Mouse (Mus musculus) kidney, adult 2 months (tissue): ENCODE data around the gene Clec4a2. TPM values are rescaled to one million over a fixed set of nuclear protein-coding genes. Genes with fewer than 3 reads are reported as not detected.
A peak's percentile ranks its signal among the peaks of the same experiment; 100 is the strongest.
"Not testable (repeated sequence)": the region's sequence is repeated elsewhere in the genome, so short reads cannot be mapped to it uniquely, and the experiment has no call there.

Experiments
- DNase-seq: peaks from one replicate; pipeline ENCODE4 v3.0.0; 2021
- H3K27ac ChIP-seq: fragments of 200-500 bp; 2 replicates; pipeline ENCODE4 v1.5.1; 2012; ENCODE audit warnings: low read depth, low read length, control low read depth, inconsistent platforms; ENCODE audit not compliant: insufficient read depth
- H3K27me3 ChIP-seq: fragments of 200-500 bp; replicated peaks from 2 replicates; pipeline ENCODE4 v1.6.1; 2012; ENCODE audit warnings: mild to moderate bottlenecking, moderate library complexity, low read length, inconsistent platforms; ENCODE audit not compliant: control insufficient read depth, insufficient read depth
- H3K36me3 ChIP-seq: fragments of 200-500 bp; 2 replicates; pipeline ENCODE4 v1.6.1; 2012; ENCODE audit warnings: mild to moderate bottlenecking, moderate library complexity, low read length, inconsistent platforms; ENCODE audit not compliant: control insufficient read depth, insufficient read depth
- H3K4me1 ChIP-seq: fragments of 200-500 bp; 2 replicates; pipeline ENCODE4 v1.6.1; 2011; ENCODE audit warnings: low read length; ENCODE audit not compliant: control insufficient read depth, insufficient read depth
- H3K4me3 ChIP-seq: fragments of 200-500 bp; 2 replicates; pipeline ENCODE4 v1.5.1; 2011; ENCODE audit warnings: mild to moderate bottlenecking, low read depth, low read length, control low read depth; ENCODE audit not compliant: insufficient read depth
- CTCF ChIP-seq: fragments of 200-500 bp; conservative IDR thresholded peaks from 2 replicates; pipeline ENCODE4 v1.5.1; 2011; ENCODE audit warnings: low read depth, mild to moderate bottlenecking, control low read depth, low read length, moderate library complexity, mixed read lengths; ENCODE audit not compliant: insufficient read depth, insufficient read length
- POLR2A ChIP-seq: fragments of 200-500 bp; IDR thresholded peaks from one replicate; pipeline ENCODE4 v1.6.1; 2011; ENCODE audit warnings: low read depth, low read length, control low read depth
- WGBS: fragments of 180-500 bp; shearing (Covaris S2); methylation state at CpG from one replicate; pipeline ENCODE4 v1.1.7; 2018; 5-methylcytosine and 5-hydroxymethylcytosine counted together
- polyA plus RNA-seq: library from polyadenylated mRNA; depleted of rRNA; stranded (reverse); fragments of >200 nt; gene quantifications from 2 replicates; pipeline ENCODE4 v1.2.3, GENCODE M21; 2012; rRNA removed

Clec4a2 gene
- polyA plus RNA-seq, result 0.58 and 2.0 TPM in 2 replicates

DNA sequence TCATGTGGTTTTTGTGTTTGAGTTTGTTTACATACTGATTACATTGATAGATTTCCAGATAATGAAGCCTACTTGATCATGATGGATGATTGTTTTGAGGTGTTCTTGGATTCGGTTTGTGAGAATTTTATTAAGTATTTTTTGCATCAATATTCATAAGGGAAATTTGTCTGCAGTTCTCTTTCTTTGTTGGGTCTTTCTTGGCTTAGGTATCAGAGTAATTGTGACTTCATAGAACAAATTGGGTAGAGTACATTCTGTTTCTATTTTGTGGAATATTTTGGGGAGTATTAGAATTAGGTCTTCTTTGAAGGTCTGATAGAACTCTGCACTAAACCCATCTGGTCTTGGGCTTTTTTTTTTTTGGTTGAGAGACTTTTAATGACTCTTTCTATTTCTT lies at the start of gene Clec4a2:
Gene Clec4a2 (plus strand): TSS at position 301 of the 400 bp plus-strand sequence.
- H3K4me3 ChIP-seq, DNase-seq, H3K27ac ChIP-seq, H3K4me1 ChIP-seq, H3K27me3 ChIP-seq, H3K36me3 ChIP-seq: not testable (repeated sequence)
- 74% methylated on average over 1 of the region's 1 CpGs for WGBS

DNA sequence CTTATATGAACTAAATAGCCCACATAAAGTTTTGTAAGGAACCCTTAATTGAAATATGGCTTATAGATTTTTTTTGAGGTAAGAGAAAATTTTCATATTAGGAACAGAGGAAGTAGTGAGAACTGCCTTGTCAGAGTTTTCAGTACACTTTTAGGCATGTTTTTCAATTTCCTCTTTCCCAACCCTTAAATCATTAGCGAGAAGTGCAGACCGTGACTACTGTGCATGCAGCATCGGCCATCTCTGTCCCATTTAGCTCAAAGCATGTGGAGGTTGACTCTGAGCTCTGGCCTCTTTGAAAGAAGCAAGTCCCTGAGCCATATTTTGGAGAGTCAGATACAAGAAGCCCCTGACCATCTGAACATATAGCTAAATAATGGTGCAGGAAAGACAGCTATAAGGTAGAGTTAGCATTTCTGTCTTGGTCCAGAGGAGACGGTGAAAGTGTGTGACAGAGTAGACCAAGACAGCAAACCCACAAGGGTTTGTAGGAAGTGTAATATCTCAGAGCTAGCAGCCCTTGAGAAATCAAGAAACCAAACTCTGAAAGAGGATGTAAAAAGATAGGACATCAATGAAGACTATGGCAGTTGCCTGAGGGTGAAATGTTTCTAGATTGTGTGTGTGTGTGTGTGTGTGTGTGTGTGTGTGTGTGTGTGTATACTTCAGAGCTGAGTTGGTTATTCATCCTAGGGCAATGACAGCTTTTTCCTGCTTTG lies 10.9 kb upstream of the Clec4a2 start:
- 82% methylated on average over 4 of the region's 4 CpGs for WGBS
- Histone ChIP-seq H3K27ac (no peak overlapping the region), H3K4me1 (no peaks in the 10 kb centered on the region), H3K4me3 (no peak overlapping the region), H3K36me3 (no peaks in the 10 kb centered on the region), H3K27me3 (no peaks in the 10 kb centered on the region)
- TF ChIP-seq CTCF (no peak), POLR2A (no peak)
- DNase-seq, result no peak

GRCm38 (mm10) chr6:123123195-123123594 lies 17.0 kb downstream of the Clec4a2 start:
- H3K4me1 ChIP-seq, result no peaks in the 10 kb centered on the region
- WGBS, result 64% methylated on average over 3 of the region's 3 CpGs
- peak; percentile 10 for DNase-seq

GRCm38 (mm10) chr6:123127173-123127572 lies 20.9 kb downstream of the Clec4a2 start:
- no peaks in the 10 kb centered on the region for H3K4me1 ChIP-seq
- WGBS, result 61% methylated on average over 1 of the region's 1 CpGs
- H3K4me3 ChIP-seq, result no peak overlapping the region
- DNase-seq, result no peak
- no peak for TF ChIP-seq POLR2A
- no peak for TF ChIP-seq CTCF
- no peaks in the 10 kb centered on the region for H3K36me3 ChIP-seq
- no peaks in the 10 kb centered on the region for H3K27me3 ChIP-seq
- H3K27ac ChIP-seq, result no peak overlapping the region

More at GRCm38 (mm10) chr6:123123195-123123594, 17.0 kb downstream of the Clec4a2 start:
- H3K27me3 ChIP-seq, result no peaks in the 10 kb centered on the region
- no peak overlapping the region for H3K4me3 ChIP-seq
- no peak overlapping the region for H3K27ac ChIP-seq
- H3K36me3 ChIP-seq, result no peaks in the 10 kb centered on the region
- TF ChIP-seq POLR2A, result no peak
- no peak for TF ChIP-seq CTCF

DNA sequence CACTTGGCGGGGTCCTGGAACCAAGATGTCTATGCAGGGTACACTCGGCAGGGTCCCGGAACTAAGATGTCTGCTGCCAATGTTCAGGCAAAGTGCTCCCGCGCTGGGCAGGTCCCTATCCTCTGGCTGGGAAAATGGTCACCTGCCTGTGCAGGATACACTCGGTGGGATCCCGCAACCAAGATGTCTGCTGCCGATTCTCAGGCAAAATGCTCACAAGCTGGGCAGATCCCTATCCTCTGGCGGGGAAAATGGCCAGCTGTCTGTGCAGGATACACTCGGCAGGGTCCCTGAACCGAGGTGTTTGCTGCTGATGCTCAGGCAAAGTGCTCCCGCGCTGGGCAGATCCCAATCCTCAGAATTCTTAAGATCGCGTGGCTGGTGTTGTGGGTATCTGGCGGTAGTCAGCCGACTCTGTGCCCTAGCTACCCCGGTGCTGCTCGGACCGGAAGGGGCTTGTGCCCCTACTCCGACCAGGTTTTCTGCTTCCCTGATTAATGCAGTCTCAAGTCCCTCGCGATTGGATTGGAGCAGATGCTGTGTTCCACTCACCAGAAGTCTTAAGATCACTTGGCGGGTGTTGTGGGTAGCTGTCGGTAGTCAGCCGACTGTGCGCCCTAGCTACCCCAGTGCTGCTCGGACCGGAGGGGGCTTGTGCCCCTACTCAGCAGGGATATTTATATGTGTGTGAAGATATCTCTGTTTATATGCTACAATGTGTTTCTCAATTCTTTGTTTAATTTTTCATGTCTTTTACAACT lies 31.7 kb downstream of the Clec4a2 start:
- not testable (repeated sequence) for H3K36me3 ChIP-seq, H3K4me1 ChIP-seq, H3K27me3 ChIP-seq, H3K4me3 ChIP-seq, DNase-seq, H3K27ac ChIP-seq
- 70% methylated on average over 29 of the region's 29 CpGs for WGBS

GRCm38 (mm10) chr6:123170106-123170505 lies 63.9 kb downstream of the Clec4a2 start:
- DNase-seq, result no peak
- no peaks in the 10 kb centered on the region for H3K27me3 ChIP-seq

GRCm38 (mm10) chr6:123171040-123171439 lies 64.8 kb downstream of the Clec4a2 start:
- Histone ChIP-seq H3K4me1 (no peaks in the 10 kb centered on the region), H3K36me3 (no peaks in the 10 kb centered on the region), H3K27me3 (no peaks in the 10 kb centered on the region), H3K4me3 (no peak overlapping the region), H3K27ac (no peak overlapping the region)
- no peak for DNase-seq
- TF ChIP-seq CTCF, result no peak
- no peak for TF ChIP-seq POLR2A

More at GRCm38 (mm10) chr6:123170106-123170505, 63.9 kb downstream of the Clec4a2 start:
- no peaks in the 10 kb centered on the region for H3K4me1 ChIP-seq
- no peak overlapping the region for H3K27ac ChIP-seq
- WGBS, result 33% methylated on average over 1 of the region's 1 CpGs
- TF ChIP-seq POLR2A (no peak), CTCF (no peak)
- H3K4me3 ChIP-seq, result no peak overlapping the region
- no peaks in the 10 kb centered on the region for H3K36me3 ChIP-seq
